Mouse (Mus musculus) thymus, postnatal 0 days (tissue): Measurements from ENCODE around the gene Dpagt1. TPM values are rescaled to one million over a fixed set of nuclear protein-coding genes. Genes with fewer than 3 reads are reported as not detected.
"Not testable (repeated sequence)": the region's sequence is repeated elsewhere in the genome, so short reads cannot be mapped to it uniquely, and the experiment has no call there.

Experiments used
- DNase-seq: peaks from one replicate; pipeline ENCODE4 v3.0.0-alpha.2; 2015; ENCODE audit warnings: low spot score
- microRNA-seq: library from miRNA; unstranded; fragments of <30 nt; microRNA quantifications from one replicate; pipeline ENCODE4, GENCODE M21; 2016; ENCODE audit warnings: borderline number of aligned reads
- polyA plus RNA-seq: library from polyadenylated mRNA; unstranded; fragments of >200 nt; fragmentation: Nextera tagmentation; extraction: Ambion mirVana; gene quantifications from 2 replicates; pipeline ENCODE4 v1.2.1, GENCODE M21; 2015

Gene Dpagt1
- polyA plus RNA-seq, 1 experiment from 2014 or later = 25.7 TPM

DNA sequence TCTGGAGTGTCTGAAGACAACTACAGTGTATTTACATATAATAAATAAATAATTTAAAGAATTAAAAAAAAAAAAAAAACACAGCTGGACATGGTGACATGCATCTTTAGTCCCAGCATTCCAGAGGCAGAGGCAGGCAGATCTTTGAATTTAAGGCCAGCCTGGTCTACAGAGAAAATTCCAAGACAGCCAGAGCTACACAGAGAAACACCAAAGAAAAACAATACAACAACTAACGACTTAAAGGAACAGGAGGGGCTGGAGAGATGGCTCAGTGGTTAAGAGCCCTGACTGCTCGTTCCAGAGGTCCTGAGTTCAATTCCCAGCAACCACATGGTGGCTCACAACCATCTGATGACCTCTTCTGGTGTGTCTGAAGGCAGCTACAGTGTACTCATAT lies 51.5 kb downstream of the Dpagt1 start:
- not testable (repeated sequence) for DNase-seq

DNA sequence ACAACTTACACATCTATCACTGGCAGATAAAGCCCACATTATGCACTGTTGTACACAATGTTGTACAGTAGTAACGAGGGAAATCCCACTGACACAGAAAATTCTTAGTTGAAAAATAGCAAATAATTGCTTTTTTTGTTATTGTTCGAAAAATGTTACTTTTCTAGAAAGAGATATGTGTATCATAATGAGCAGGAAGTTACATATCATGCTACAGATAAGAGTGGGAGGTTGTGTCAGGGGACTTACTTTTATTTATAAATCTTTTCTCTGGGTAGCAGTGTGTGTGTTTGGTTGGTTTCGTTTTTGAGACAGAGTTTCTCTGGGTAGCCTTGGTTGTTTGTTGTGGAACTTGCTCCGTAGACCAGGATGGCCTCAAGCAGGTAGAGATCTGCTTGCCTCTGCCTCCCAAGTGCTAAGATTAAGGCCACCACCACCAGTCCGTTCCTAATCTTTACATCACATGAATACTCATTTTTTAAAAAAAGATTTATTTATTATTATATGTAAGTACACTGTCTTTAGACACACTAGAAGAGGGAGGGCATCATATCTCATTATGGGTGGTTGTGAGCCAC lies 52.4 kb downstream of the Dpagt1 start:
- no peak for DNase-seq

DNA sequence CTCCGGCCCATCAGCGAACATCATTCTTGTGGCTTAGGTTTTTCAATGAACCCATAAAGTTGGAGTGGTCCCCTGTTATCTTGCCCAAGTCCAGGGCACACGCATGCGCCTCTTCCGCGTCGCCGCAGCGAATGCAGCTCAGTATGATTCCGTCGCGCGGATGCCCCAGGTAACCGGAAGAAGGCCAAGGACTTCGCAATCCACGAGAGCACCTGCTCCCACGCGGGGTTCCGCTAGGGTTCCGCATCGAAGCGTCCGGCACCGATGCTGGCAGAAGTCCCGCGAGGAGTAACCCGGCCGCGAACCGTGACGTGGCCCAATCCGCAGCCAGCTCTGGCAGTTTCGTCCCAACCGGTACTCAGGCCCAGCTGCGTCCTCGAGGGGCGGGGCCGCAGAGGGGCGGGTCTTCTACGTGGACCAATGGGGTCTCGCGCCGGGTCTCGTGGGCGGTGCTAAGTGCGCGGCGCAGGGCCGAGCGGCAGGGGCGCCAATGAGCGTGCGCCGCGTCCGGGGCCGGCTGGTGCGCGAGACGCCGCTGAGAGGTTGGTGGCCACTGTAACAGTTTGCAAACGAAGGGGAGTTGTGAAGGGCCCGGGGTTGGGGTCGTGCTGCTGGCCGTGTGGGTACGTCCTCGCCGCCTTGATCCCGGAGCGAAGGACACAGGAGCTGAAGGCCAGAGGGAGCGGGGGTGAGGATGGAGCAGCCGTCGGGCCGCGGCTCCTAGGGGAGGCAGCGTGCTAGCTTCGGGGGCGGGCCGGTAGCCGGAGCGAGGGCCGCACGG lies 53.4 kb downstream of the Dpagt1 start, which contains the start of gene Hyou1:
Gene Hyou1, plus strand, starts transcription at position 437 of the 781 bp plus-strand sequence.
- DNase-seq = peak; percentile 99

DNA sequence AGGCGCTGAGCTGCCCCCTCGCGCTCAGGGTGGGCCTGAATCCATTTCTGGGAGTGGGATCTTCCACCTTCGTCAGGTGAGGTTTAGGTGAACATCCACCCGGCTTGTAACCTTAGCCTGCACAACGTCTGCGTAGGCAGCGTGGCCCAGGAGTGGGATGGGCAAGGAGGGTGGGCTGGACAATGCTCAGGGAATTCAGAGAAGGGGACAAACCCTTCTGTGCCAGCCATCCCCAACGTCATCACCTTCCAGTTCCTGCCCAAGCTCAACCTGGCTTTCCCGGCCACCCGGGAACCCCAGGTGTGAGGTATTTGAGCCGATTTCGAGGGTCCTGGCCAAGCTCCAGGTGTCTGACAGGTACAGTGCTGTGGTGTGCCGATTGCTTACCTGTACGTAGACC lies 54.0 kb downstream of the Dpagt1 start:
- no peak for DNase-seq

Small RNA genes lying within 50 kb of the gene (microRNA-seq; reads per million reads assigned to microRNA genes)
- gene Gm44335 = 2.1 reads per million

Other genes with a start within 250 kb of the Dpagt1 start
- gene Mfrp, start 224.3 kb upstream of the Dpagt1 start, polyA plus RNA-seq = not detected in 2 replicates
- 1.2 and 2.0 TPM in 2 replicates for gene C1qtnf5, start 218.8 kb upstream of the Dpagt1 start, polyA plus RNA-seq
- gene Gm49380, start 212.5 kb upstream of the Dpagt1 start, polyA plus RNA-seq = 0.05 and 0.10 TPM in 2 replicates
- gene Rnf26, start 212.5 kb upstream of the Dpagt1 start, polyA plus RNA-seq = 52.3 and 53.4 TPM in 2 replicates
- gene Mcam, start 191.6 kb upstream of the Dpagt1 start, polyA plus RNA-seq = 6.9 and 7.9 TPM in 2 replicates
- gene Cbl, start 92.0 kb upstream of the Dpagt1 start, polyA plus RNA-seq = 51.9 and 60.4 TPM in 2 replicates
- 8.1 TPM in 2 replicates for gene Ccdc153, start 85.3 kb upstream of the Dpagt1 start, polyA plus RNA-seq
- 0.45 and 0.49 TPM in 2 replicates for gene Pdzd3, start 74.5 kb upstream of the Dpagt1 start, polyA plus RNA-seq
- gene Nlrx1, start 57.4 kb upstream of the Dpagt1 start, polyA plus RNA-seq = 5.9 and 6.3 TPM in 2 replicates
- 0.09 and 0.12 TPM in 2 replicates for gene Abcg4, start 37.4 kb upstream of the Dpagt1 start, polyA plus RNA-seq
- gene Hinfp, start 20.3 kb upstream of the Dpagt1 start, polyA plus RNA-seq = 22.4 and 22.6 TPM in 2 replicates
- 11.0 and 11.2 TPM in 2 replicates for gene C2cd2l, start 5.7 kb upstream of the Dpagt1 start, polyA plus RNA-seq
- gene H2afx, start 8.7 kb downstream of the Dpagt1 start, polyA plus RNA-seq = 454 and 470 TPM in 2 replicates
- 74.7 and 79.0 TPM in 2 replicates for gene Hmbs, start 18.2 kb downstream of the Dpagt1 start, polyA plus RNA-seq
- gene Vps11, start 35.7 kb downstream of the Dpagt1 start, polyA plus RNA-seq = 30.1 and 30.5 TPM in 2 replicates
- 13.1 and 18.5 TPM in 2 replicates for gene Hyou1, start 53.5 kb downstream of the Dpagt1 start, polyA plus RNA-seq
- 16.4 and 18.1 TPM in 2 replicates for gene Slc37a4, start 70.8 kb downstream of the Dpagt1 start, polyA plus RNA-seq
- gene Rps25, start 81.1 kb downstream of the Dpagt1 start, polyA plus RNA-seq = 3,300 and 3,396 TPM in 2 replicates
- gene Trappc4, start 81.6 kb downstream of the Dpagt1 start, polyA plus RNA-seq = 166 and 171 TPM in 2 replicates
- gene Ccdc84, start 92.5 kb downstream of the Dpagt1 start, polyA plus RNA-seq = 24.6 and 27.0 TPM in 2 replicates
- gene Foxr1, start 115.1 kb downstream of the Dpagt1 start, polyA plus RNA-seq = not detected in 2 replicates
- gene Upk2, start 129.0 kb downstream of the Dpagt1 start, polyA plus RNA-seq = 0.69 and 1.5 TPM in 2 replicates
- gene Bcl9l, start 156.8 kb downstream of the Dpagt1 start, polyA plus RNA-seq = 3.2 and 4.4 TPM in 2 replicates
- gene Cxcr5, start 235.9 kb downstream of the Dpagt1 start, polyA plus RNA-seq = 1.4 and 1.5 TPM in 2 replicates